ENCODE assay signal across 22 mouse cellular contexts in the genomic region with DNA sequence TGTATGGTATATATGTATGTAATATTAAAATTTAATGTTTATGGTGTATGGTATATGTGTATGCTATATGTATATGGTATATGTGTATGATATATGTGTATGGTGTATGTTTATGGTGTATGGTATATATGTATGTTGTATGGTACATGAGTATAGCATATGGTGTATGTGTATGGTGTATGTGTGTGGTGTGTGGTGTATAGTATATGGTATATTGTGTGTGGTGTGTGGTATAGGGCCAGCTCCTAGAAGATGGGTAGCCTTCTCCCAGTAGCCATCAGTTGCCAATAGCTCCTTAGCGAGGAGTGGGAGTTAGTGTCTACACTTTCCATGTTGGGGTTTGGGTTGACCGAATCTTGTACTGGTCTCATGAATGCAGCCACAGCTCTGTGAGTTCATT.
DNase-seq lines count a peak whose midpoint lies in the region; ATAC-seq and TF ChIP-seq lines count a peak whose summit lies in the region.
"Had no signal": no experiment of that assay in that cellular context is flagged by ENCODE, and none has a peak within 500 bp of the region (broad histone marks: within the 10 kb centered on the region; RNA-seq: fewer than 3 reads in every experiment).

No protein-coding gene starts in this region.

- H3K9ac ChIP-seq in forebrain, embryonic 15.5 days (replicated peaks) = no peak overlapping the region
- H3K9ac ChIP-seq in forebrain, postnatal 0 days = no peak overlapping the region
- no peak overlapping the region for H3K9ac ChIP-seq in hindbrain, embryonic 14.5 days
- H3K9ac ChIP-seq in hindbrain, embryonic 11.5 days (ENCODE audit: low read depth, low read length) = no peak overlapping the region
- no peak overlapping the region for H3K9ac ChIP-seq in limb, embryonic 12.5 days (replicated peaks)
- H3K9ac ChIP-seq: embryonic facial prominence, embryonic 13.5 days; embryonic facial prominence, embryonic 15.5 days; forebrain, embryonic 13.5 days had no signal

- 0 out of 2 replicates have a peak, but pooled peaks have one; percentile 48 for ATAC-seq in forebrain, embryonic 15.5 days (replicated peaks)
- no peak for ATAC-seq in forebrain, postnatal 0 days
- 0 out of 2 replicates have a peak, but pooled peaks have one; percentile 57 for ATAC-seq in hindbrain, embryonic 14.5 days (ENCODE audit: low FRiP score)
- ATAC-seq in hindbrain, embryonic 11.5 days (ENCODE audit: low FRiP score) = no peak
- ATAC-seq in limb, embryonic 12.5 days (ENCODE audit: insufficient number of reproducible peaks, insufficient read depth, low FRiP score, low TSS enrichment, low read depth) = 0 out of 2 replicates have a peak, but pooled peaks have one; percentile 37
- ATAC-seq in erythroblast, adult 5-6 weeks (replicated peaks; ENCODE audit: low FRiP score, poor library complexity, severe bottlenecking) = peak; percentile 52; the same call in 1 of the 2 replicates
- ATAC-seq: forebrain, embryonic 13.5 days; forebrain, embryonic 16.5 days had no signal

- 100% methylated on average over 2 of the region's 2 CpGs for WGBS in forebrain, embryonic 15.5 days
- 94% methylated on average over 2 of the region's 2 CpGs for WGBS in forebrain, postnatal 0 days
- WGBS in hindbrain, embryonic 14.5 days = 100% methylated on average over 2 of the region's 2 CpGs
- WGBS in hindbrain, embryonic 11.5 days = 91% methylated on average over 2 of the region's 2 CpGs
- 98% methylated on average over 2 of the region's 2 CpGs for WGBS in limb, embryonic 12.5 days
- WGBS in limb, embryonic 10.5 days = 96% methylated on average over 2 of the region's 2 CpGs

- DNase-seq in forebrain, postnatal 0 days = no peak
- no peak for DNase-seq in hindbrain, embryonic 14.5 days (ENCODE audit: low spot score)
- no peak for DNase-seq in hindbrain, embryonic 11.5 days (ENCODE audit: low spot score)
- DNase-seq in limb, embryonic 10.5 days (ENCODE audit: low spot score) = no peak
- DNase-seq in gastrocnemius, postnatal 10 days = no peak
- DNase-seq: adrenal gland, adult 2 months; adrenal gland, postnatal 10 days; adrenal gland, postnatal 25 days; cerebellum, adult 11 months; cerebellum, adult 18-20 months; cerebellum, adult 8-10 months; cerebellum, adult 9-11 months; cerebellum, postnatal 14 days; cerebellum, postnatal 36 days; embryo, embryonic 11 days had no signal

- no peaks in the 10 kb centered on the region for H3K9me3 ChIP-seq in forebrain, embryonic 15.5 days
- no peaks in the 10 kb centered on the region for H3K9me3 ChIP-seq in forebrain, postnatal 0 days (ENCODE audit: low read length)
- H3K9me3 ChIP-seq in hindbrain, embryonic 14.5 days (ENCODE audit: control insufficient read depth, low read length) = no peaks in the 10 kb centered on the region
- H3K9me3 ChIP-seq in hindbrain, embryonic 11.5 days (ENCODE audit: control insufficient read depth, low read length) = no peaks in the 10 kb centered on the region
- H3K9me3 ChIP-seq in limb, embryonic 12.5 days = no peaks in the 10 kb centered on the region
- H3K9me3 ChIP-seq in limb, embryonic 10.5 days (replicated peaks) = no peaks in the 10 kb centered on the region
- H3K9me3 ChIP-seq: embryonic facial prominence, embryonic 13.5 days; embryonic facial prominence, embryonic 15.5 days; forebrain, embryonic 13.5 days had no signal

- no peak overlapping the region for H3K27ac ChIP-seq in forebrain, embryonic 15.5 days (replicated peaks)
- H3K27ac ChIP-seq in forebrain, postnatal 0 days (ENCODE audit: low read depth, low read length) = no peak overlapping the region
- H3K27ac ChIP-seq in hindbrain, embryonic 14.5 days = no peak overlapping the region
- no peak overlapping the region for H3K27ac ChIP-seq in hindbrain, embryonic 11.5 days (ENCODE audit: low read depth, low read length)
- no peak overlapping the region for H3K27ac ChIP-seq in limb, embryonic 12.5 days
- no peak overlapping the region for H3K27ac ChIP-seq in limb, embryonic 10.5 days
- H3K27ac ChIP-seq: embryonic facial prominence, embryonic 13.5 days; embryonic facial prominence, embryonic 15.5 days; forebrain, embryonic 13.5 days had no signal

- H3K4me1 ChIP-seq in forebrain, embryonic 15.5 days = peaks cover 5% of the 10 kb centered on the region; the same call in 1 of the 2 replicates
- H3K4me1 ChIP-seq in forebrain, postnatal 0 days (ENCODE audit: insufficient read depth) = no peaks in the 10 kb centered on the region
- no peaks in the 10 kb centered on the region for H3K4me1 ChIP-seq in hindbrain, embryonic 14.5 days (replicated peaks; ENCODE audit: control insufficient read depth, insufficient read depth, low read length)
- H3K4me1 ChIP-seq in hindbrain, embryonic 11.5 days (replicated peaks; ENCODE audit: control insufficient read depth, insufficient read depth, low read length) = no peaks in the 10 kb centered on the region
- no peaks in the 10 kb centered on the region; the same call in 1 of the 2 replicates for H3K4me1 ChIP-seq in limb, embryonic 12.5 days (replicated peaks)
- no peaks in the 10 kb centered on the region for H3K4me1 ChIP-seq in limb, embryonic 10.5 days
- H3K4me1 ChIP-seq: embryonic facial prominence, embryonic 15.5 days had no signal

- H3K4me2 ChIP-seq in forebrain, embryonic 15.5 days (replicated peaks) = no peak overlapping the region
- H3K4me2 ChIP-seq in forebrain, postnatal 0 days (ENCODE audit: low read depth) = no peak overlapping the region
- no peak overlapping the region for H3K4me2 ChIP-seq in hindbrain, embryonic 14.5 days (replicated peaks)
- H3K4me2 ChIP-seq in hindbrain, embryonic 11.5 days (replicated peaks; ENCODE audit: low read depth, low read length) = no peak overlapping the region
- no peak overlapping the region for H3K4me2 ChIP-seq in limb, embryonic 12.5 days
- H3K4me2 ChIP-seq: embryonic facial prominence, embryonic 13.5 days; embryonic facial prominence, embryonic 15.5 days; forebrain, embryonic 13.5 days had no signal

- H3K36me3 ChIP-seq in forebrain, embryonic 15.5 days = peaks cover 22% of the 10 kb centered on the region
- H3K36me3 ChIP-seq in forebrain, postnatal 0 days (ENCODE audit: insufficient read depth) = peaks cover 28% of the 10 kb centered on the region
- peaks cover 61% of the 10 kb centered on the region for H3K36me3 ChIP-seq in hindbrain, embryonic 14.5 days (replicated peaks; ENCODE audit: control insufficient read depth, insufficient read depth)
- H3K36me3 ChIP-seq in hindbrain, embryonic 11.5 days (ENCODE audit: control insufficient read depth, insufficient read depth, low read length) = no peaks in the 10 kb centered on the region
- no peaks in the 10 kb centered on the region; the same call in 1 of the 2 replicates for H3K36me3 ChIP-seq in limb, embryonic 12.5 days
- H3K36me3 ChIP-seq in limb, embryonic 10.5 days = peaks cover 7% of the 10 kb centered on the region; the same call in 1 of the 2 replicates

- no peak for TF ChIP-seq CTCF in forebrain, postnatal 0 days (IDR thresholded peaks at IDR 0.05; ENCODE audit: low read depth)

- no peak overlapping the region for H3K4me3 ChIP-seq in forebrain, embryonic 15.5 days
- H3K4me3 ChIP-seq in forebrain, postnatal 0 days (ENCODE audit: low read depth, low read length) = no peak overlapping the region
- no peak overlapping the region for H3K4me3 ChIP-seq in hindbrain, embryonic 14.5 days (replicated peaks; ENCODE audit: low read length)
- no peak overlapping the region for H3K4me3 ChIP-seq in hindbrain, embryonic 11.5 days (ENCODE audit: low read depth, low read length)
- H3K4me3 ChIP-seq in limb, embryonic 12.5 days (replicated peaks) = no peak overlapping the region
- H3K4me3 ChIP-seq in limb, embryonic 10.5 days = no peak overlapping the region
- H3K4me3 ChIP-seq: embryonic facial prominence, embryonic 13.5 days; embryonic facial prominence, embryonic 15.5 days; forebrain, embryonic 13.5 days had no signal

- H3K27me3 ChIP-seq in forebrain, embryonic 15.5 days = no peaks in the 10 kb centered on the region
- no peaks in the 10 kb centered on the region for H3K27me3 ChIP-seq in forebrain, postnatal 0 days (ENCODE audit: insufficient read depth, low read length)
- no peaks in the 10 kb centered on the region for H3K27me3 ChIP-seq in hindbrain, embryonic 14.5 days (ENCODE audit: control insufficient read depth, insufficient read depth, low read length)
- no peaks in the 10 kb centered on the region for H3K27me3 ChIP-seq in hindbrain, embryonic 11.5 days (ENCODE audit: control insufficient read depth, insufficient read depth, low read length)
- H3K27me3 ChIP-seq in limb, embryonic 12.5 days = no peaks in the 10 kb centered on the region
- no peaks in the 10 kb centered on the region for H3K27me3 ChIP-seq in limb, embryonic 10.5 days (ENCODE audit: low read depth, poor library complexity, severe bottlenecking)
- H3K27me3 ChIP-seq: embryonic facial prominence, embryonic 13.5 days; embryonic facial prominence, embryonic 15.5 days; forebrain, embryonic 13.5 days had no signal

Comparison
In these comparisons a context has a peak if more than half of its experiments do, and no peak if none do; other contexts are left out.
1. ATAC-seq: peak in forebrain, embryonic 15.5 days (single experiment), hindbrain, embryonic 14.5 days (single experiment), limb, embryonic 12.5 days (single experiment) and erythroblast, adult 5-6 weeks (single experiment); none in forebrain, postnatal 0 days (single experiment) and hindbrain, embryonic 11.5 days (single experiment).